Mouse (Mus musculus) kidney, adult 2 months (tissue): Measurements from ENCODE around the gene Unc80.

Experiments used
- CTCF ChIP-seq: fragments of 200-500 bp; conservative IDR thresholded peaks from 2 replicates; pipeline ENCODE4 v1.5.1; 2011; ENCODE audit warnings: low read depth, mild to moderate bottlenecking, control low read depth, low read length, moderate library complexity, mixed read lengths; ENCODE audit not compliant: insufficient read depth, insufficient read length
- POLR2A ChIP-seq: fragments of 200-500 bp; IDR thresholded peaks from one replicate; pipeline ENCODE4 v1.6.1; 2011; ENCODE audit warnings: low read depth, low read length, control low read depth

GRCm38 (mm10) chr1:66682974-66683373 is 214.8 kb downstream of the Unc80 start:
- TF ChIP-seq CTCF (no peak), POLR2A (no peak)
